21 mouse cellular contexts compared by ENCODE assay signal in genomic region chr4:141725738-141726137, GRCm38 (mm10). TPM values are rescaled to one million over a fixed set of nuclear protein-coding genes. Genes with fewer than 3 reads are reported as not detected.
DNase-seq lines count a peak whose midpoint lies in the region; ATAC-seq lines count a peak whose summit lies in the region.
"Had no signal": no experiment of that assay in that cellular context is flagged by ENCODE, and none has a peak within 500 bp of the region (broad histone marks: within the 10 kb centered on the region; RNA-seq: fewer than 3 reads in every experiment).

No protein-coding gene starts in this region.

- H3K27ac ChIP-seq in kidney, embryonic 16.5 days (ENCODE audit: low read length): peak overlapping the region; percentile 54; the same call in 1 of the 2 replicates
- no peak overlapping the region for H3K27ac ChIP-seq in forebrain, embryonic 10.5 days
- H3K27ac ChIP-seq: forebrain, embryonic 15.5 days; layer of hippocampus, adult 2 months; limb, embryonic 15.5 days; neural tube, embryonic 12.5 days had no signal

- no peak overlapping the region for H3K4me2 ChIP-seq in kidney, embryonic 16.5 days (replicated peaks; ENCODE audit: low read depth, low read length)
- H3K4me2 ChIP-seq: forebrain, embryonic 15.5 days; limb, embryonic 15.5 days; neural tube, embryonic 12.5 days had no signal

- H3K27me3 ChIP-seq in kidney, embryonic 16.5 days (ENCODE audit: insufficient read depth, low read length): no peaks in the 10 kb centered on the region
- no peaks in the 10 kb centered on the region for H3K27me3 ChIP-seq in forebrain, embryonic 10.5 days (ENCODE audit: poor library complexity, severe bottlenecking)
- H3K27me3 ChIP-seq: forebrain, embryonic 15.5 days; limb, embryonic 15.5 days; neural tube, embryonic 12.5 days had no signal

- H3K36me3 ChIP-seq in kidney, embryonic 16.5 days (ENCODE audit: insufficient read depth, low read length): no peaks in the 10 kb centered on the region
- H3K36me3 ChIP-seq in forebrain, embryonic 10.5 days (replicated peaks): peaks cover 6% of the 10 kb centered on the region
- H3K36me3 ChIP-seq: forebrain, embryonic 15.5 days; limb, embryonic 15.5 days; neural tube, embryonic 12.5 days had no signal

- no peak overlapping the region for H3K4me3 ChIP-seq in kidney, embryonic 16.5 days (ENCODE audit: low read length)
- no peak overlapping the region for H3K4me3 ChIP-seq in forebrain, embryonic 10.5 days
- H3K4me3 ChIP-seq: forebrain, embryonic 15.5 days; layer of hippocampus, adult 2 months; limb, embryonic 15.5 days; megakaryocyte, embryonic 14.5 days; neural tube, embryonic 12.5 days had no signal

- H3K4me1 ChIP-seq in kidney, embryonic 16.5 days (ENCODE audit: insufficient read depth, low read length): peaks cover 31% of the 10 kb centered on the region
- peaks cover 27% of the 10 kb centered on the region for H3K4me1 ChIP-seq in forebrain, embryonic 10.5 days

- ATAC-seq in kidney, embryonic 16.5 days (ENCODE audit: low FRiP score, low TSS enrichment): no peak
- ATAC-seq in CD4-positive, CD25-positive, alpha-beta regulatory T cell, adult 4 months: no peak
- no peak for ATAC-seq in monocyte, adult 5-6 weeks (replicated peaks; ENCODE audit: insufficient number of reproducible peaks, low FRiP score, low TSS enrichment, poor library complexity, severe bottlenecking)
- ATAC-seq: activated CD4-positive, CD25-positive, alpha-beta regulatory T cell, adult 4 months; forebrain, embryonic 15.5 days; hindbrain, embryonic 16.5 days; midbrain, embryonic 16.5 days had no signal

- no peaks in the 10 kb centered on the region for H3K9me3 ChIP-seq in kidney, embryonic 16.5 days (ENCODE audit: low read length)
- no peaks in the 10 kb centered on the region for H3K9me3 ChIP-seq in forebrain, embryonic 10.5 days
- H3K9me3 ChIP-seq: forebrain, embryonic 15.5 days; limb, embryonic 15.5 days; megakaryocyte, embryonic 14.5 days; neural tube, embryonic 12.5 days had no signal

- 42% methylated on average over 3 of the region's 3 CpGs for WGBS in kidney, embryonic 16.5 days
- WGBS in forebrain, embryonic 10.5 days: 71% methylated on average over 3 of the region's 3 CpGs

- peak; percentile 81 for DNase-seq in kidney, adult 11 months
- no peak for DNase-seq in kidney, postnatal 10 days
- DNase-seq in gonadal fat pad, adult 2 months (ENCODE audit: low read depth): peak; percentile 88
- peak; percentile 58 for DNase-seq in lung, postnatal 36 days
- DNase-seq in forebrain, embryonic 10.5 days (ENCODE audit: extremely low spot score, low spot score): no peak
- DNase-seq: adrenal gland, postnatal 25 days; cerebellum, adult 9-10 months; right cerebral cortex, postnatal 14 days; thymus, adult 2 months had no signal

- H3K9ac ChIP-seq in kidney, embryonic 16.5 days (replicated peaks; ENCODE audit: low read length): no peak overlapping the region
- H3K9ac ChIP-seq: forebrain, embryonic 15.5 days; limb, embryonic 15.5 days; neural tube, embryonic 12.5 days had no signal

RNA-seq across cellular contexts. Expression of gene Ddi2, which starts 2.5 kb away (rescaled TPM):
- 12.0 and 16.3 TPM in 2 replicates for polyA plus RNA-seq in gonadal fat pad, adult 2 months (2012; rRNA removed)
- polyA plus RNA-seq in kidney, embryonic 16.5 days (2015; fragmentation: Nextera tagmentation; extraction: Ambion mirVana): 19.1 and 20.9 TPM in 2 replicates
- polyA plus RNA-seq in CD4-positive, CD25-positive, alpha-beta regulatory T cell, adult 4 months (2017; shearing (Covaris generic)): 10 to 100 TPM; 19.1 to 20.7 TPM
- polyA plus RNA-seq in forebrain, embryonic 10.5 days (2016; fragmentation: Nextera tagmentation; extraction: Ambion mirVana): 27.3 and 27.4 TPM in 2 replicates
- total RNA-seq in monocyte, adult 5-6 weeks (2017): 31.1 to 45.0 TPM (median 34.8 TPM) in 3 replicates

RNA-seq across cellular contexts. Expression of gene Agmat, which starts 20.7 kb away (rescaled TPM):
- 0.24 and 0.38 TPM in 2 replicates for polyA plus RNA-seq in gonadal fat pad, adult 2 months (2012; rRNA removed)
- 1.7 and 2.0 TPM in 2 replicates for polyA plus RNA-seq in kidney, embryonic 16.5 days (2015; fragmentation: Nextera tagmentation; extraction: Ambion mirVana)
- polyA plus RNA-seq in CD4-positive, CD25-positive, alpha-beta regulatory T cell, adult 4 months (2017; shearing (Covaris generic)): not detected
- polyA plus RNA-seq in forebrain, embryonic 10.5 days (2016; fragmentation: Nextera tagmentation; extraction: Ambion mirVana): not detected in 2 replicates
- total RNA-seq in monocyte, adult 5-6 weeks (2017): not detected in 3 replicates
- total RNA-seq: layer of hippocampus, adult 2 months had no signal
- polyA plus RNA-seq: activated CD4-positive, CD25-positive, alpha-beta regulatory T cell, adult 4 months; forebrain, embryonic 15.5 days; limb, embryonic 15.5 days; midbrain, embryonic 16.5 days; neural tube, embryonic 12.5 days had no signal

RNA-seq across cellular contexts. Expression of gene Rsc1a1, which starts 40.3 kb away (rescaled TPM):
- 9.6 and 12.1 TPM in 2 replicates for polyA plus RNA-seq in gonadal fat pad, adult 2 months (2012; rRNA removed)
- polyA plus RNA-seq in kidney, embryonic 16.5 days (2015; fragmentation: Nextera tagmentation; extraction: Ambion mirVana): 0.62 TPM in 1 of 2 replicates, not detected in the other
- not detected for polyA plus RNA-seq in CD4-positive, CD25-positive, alpha-beta regulatory T cell, adult 4 months (2017; shearing (Covaris generic))
- 2.5 and 3.8 TPM in 2 replicates for polyA plus RNA-seq in forebrain, embryonic 10.5 days (2016; fragmentation: Nextera tagmentation; extraction: Ambion mirVana)
- 7.4 TPM in 1 of 3 replicates, not detected in the others for total RNA-seq in monocyte, adult 5-6 weeks (2017)
- total RNA-seq: adrenal gland, postnatal 25 days; layer of hippocampus, adult 2 months had no signal
- polyA plus RNA-seq: activated CD4-positive, CD25-positive, alpha-beta regulatory T cell, adult 4 months; forebrain, embryonic 15.5 days; heart, postnatal 0 days; hindbrain, embryonic 16.5 days; neural tube, embryonic 12.5 days had no signal

Comparison
In these comparisons a context has a peak if more than half of its experiments do, and no peak if none do; other contexts are left out.
1. DNase-seq: peak in kidney, adult 11 months (single experiment), gonadal fat pad, adult 2 months (single experiment) and lung, postnatal 36 days (single experiment); none in kidney, postnatal 10 days (single experiment) and forebrain, embryonic 10.5 days (single experiment).